Mouse (Mus musculus) spleen, adult 10 weeks (tissue): Measurements from ENCODE around the gene Ctsl. TPM values are rescaled to one million over a fixed set of nuclear protein-coding genes. Genes with fewer than 3 reads are reported as not detected.

ENCODE experiments used
- polyA plus RNA-seq: library from polyadenylated mRNA; stranded (reverse); fragments of 350-450 nt; fragmentation: Illumina TruSeq; extraction: RNeasy Lipid Tissue Mini Kit (QIAGEN cat#74804); gene quantifications from one replicate; pipeline ENCODE4 v1.2.3, GENCODE M21; 2015; ENCODE audit warnings: low replicate concordance; ENCODE audit not compliant: insufficient read depth

Gene Ctsl
- 119 TPM for polyA plus RNA-seq

DNA sequence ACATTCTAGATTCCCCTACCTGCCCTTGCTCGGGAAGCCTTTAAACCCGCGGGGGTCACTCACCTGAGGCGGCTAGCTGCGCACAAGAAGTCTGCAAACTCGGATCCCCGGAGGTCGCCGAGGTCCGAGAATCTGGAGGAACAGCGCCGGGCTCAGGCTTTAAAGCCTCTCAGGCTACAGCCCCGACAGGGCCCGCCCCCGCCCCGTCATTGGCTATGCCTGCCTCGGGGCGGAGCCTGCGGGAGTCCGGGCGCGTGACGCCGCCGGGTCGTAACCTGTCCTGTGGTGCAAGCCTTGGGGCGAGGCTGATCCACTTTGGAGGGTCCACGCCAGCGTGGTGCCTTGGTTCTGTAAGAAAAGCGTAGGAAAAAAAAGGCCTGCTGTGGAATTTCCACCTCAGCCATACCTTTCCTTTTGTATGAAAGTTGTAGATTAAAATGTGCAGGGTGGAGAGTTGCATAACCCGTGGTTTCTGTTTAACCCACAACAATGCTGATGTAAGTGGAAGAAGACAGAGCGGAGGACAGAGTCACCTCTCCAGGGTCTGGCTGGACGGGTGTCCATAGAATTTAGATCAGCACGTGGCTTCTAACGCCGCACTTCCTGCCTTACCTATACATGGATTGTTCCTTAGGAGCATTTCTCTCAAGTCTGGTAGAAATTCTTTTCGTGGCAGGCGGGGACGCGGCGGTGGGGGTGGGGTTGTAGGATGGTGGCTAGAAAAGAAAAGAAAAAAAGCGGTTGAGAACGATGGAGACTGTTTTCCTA is at the start of gene Ctsl:
TSS of gene Ctsl (minus strand) at position 718 of the 768 bp plus-strand sequence.

DNA sequence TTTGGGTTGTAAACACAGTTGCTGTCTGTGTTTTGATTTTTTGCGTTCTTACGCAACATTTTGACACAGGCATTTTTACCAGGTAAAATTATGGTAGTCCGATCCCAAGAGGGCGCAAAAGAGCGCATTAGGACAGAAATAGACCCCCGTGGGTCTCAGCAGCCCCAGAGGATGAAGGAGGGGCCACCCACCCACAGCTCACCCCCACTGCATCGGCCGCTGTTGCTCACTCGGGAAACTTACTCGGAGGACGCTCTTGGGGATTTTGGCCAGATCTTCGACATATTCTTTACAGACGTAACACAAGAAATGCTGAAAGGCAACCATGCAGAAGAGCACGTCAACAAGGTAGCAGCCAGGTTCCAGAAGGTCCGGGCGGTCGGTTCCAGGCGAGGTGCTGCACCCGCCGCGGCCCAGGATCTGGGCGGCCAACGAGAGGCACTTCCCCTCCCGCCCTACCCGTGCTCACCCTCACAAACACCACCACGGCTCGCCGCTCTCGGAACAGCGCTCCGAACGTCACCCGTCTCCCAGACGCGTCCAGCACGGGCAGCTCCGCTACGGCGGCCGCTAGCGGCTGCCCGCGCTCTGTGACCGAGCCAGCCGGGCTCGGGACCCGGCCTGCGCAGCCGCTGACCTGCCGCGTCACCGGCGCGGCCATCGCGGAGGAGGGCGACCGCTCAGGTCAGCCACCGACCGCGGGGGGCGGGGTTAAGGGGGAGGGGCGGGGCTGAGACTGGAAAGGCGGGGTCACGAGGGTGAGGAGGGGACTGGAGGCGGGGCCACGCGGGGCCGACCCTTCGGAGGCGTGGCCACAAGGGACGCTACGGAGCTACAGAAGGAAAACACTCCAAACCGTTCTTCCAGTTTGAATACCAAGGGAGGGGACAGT is 58.4 kb downstream of the Ctsl start, which contains the start of gene Aaed1:
TSS of gene Aaed1 (minus strand) at position 687 of the 892 bp plus-strand sequence.

Other genes starting within 250 kb of the Ctsl start
- 18.2 TPM for gene Slc35d2, start 241.5 kb downstream of the Ctsl start, polyA plus RNA-seq
- gene Zfp367, start 217.7 kb downstream of the Ctsl start, polyA plus RNA-seq = 28.0 TPM
- gene Habp4, start 209.1 kb downstream of the Ctsl start, polyA plus RNA-seq = 22.2 TPM
- 16.6 TPM for gene Cdc14b, start 95.6 kb downstream of the Ctsl start, polyA plus RNA-seq
- gene Aaed1, start 58.2 kb downstream of the Ctsl start, polyA plus RNA-seq = 40.1 TPM
- 2.1 TPM for gene Cdk20, start 61.4 kb upstream of the Ctsl start, polyA plus RNA-seq
- gene Fam240b, start 126.9 kb upstream of the Ctsl start, polyA plus RNA-seq = not detected